Mouse (Mus musculus): ENCODE data around the gene Hnrnpdl.

GRCm38 (mm10) chr5:100054807-100055547 is 15.5 kb upstream of the Hnrnpdl start:
- TF ChIP-seq CTCF (IDR thresholded peaks at IDR 0.05; ENCODE audit: low read depth), result no peak
- no peak for TF ChIP-seq EP300 (optimal IDR thresholded peaks at IDR 0.05)
